Mouse (Mus musculus): Measurements from ENCODE around the gene Cramp1l. TPM values are rescaled to one million over a fixed set of nuclear protein-coding genes. Genes with fewer than 3 reads are reported as not detected.

Cramp1l gene
- polyA plus RNA-seq (2016; fragmentation: Nextera tagmentation; extraction: Ambion mirVana) = 6.8 and 8.5 TPM in 2 replicates

- no peaks in the 10 kb centered on the region for H3K9me3 ChIP-seq (replicated peaks)
- peak; percentile 99 for DNase-seq (ENCODE audit: low spot score)
- H3K27ac ChIP-seq (replicated peaks) = peak within 1 kb of the TSS; percentile 98
- H3K27me3 ChIP-seq (ENCODE audit: low read depth, poor library complexity, severe bottlenecking) = no peaks in the 10 kb centered on the region
- WGBS = under 1% methylated on average over 62 of the region's 62 CpGs
- peak within 1 kb of the TSS; percentile 99 for H3K4me3 ChIP-seq
- H3K4me1 ChIP-seq = peaks cover 27% of the 10 kb centered on the region
- H3K36me3 ChIP-seq = peaks cover 43% of the 10 kb centered on the region
Measured at GRCm38 (mm10) chr17:25015655-25016291, at the start of gene Cramp1l, which contains the start of gene Ift140. Cramp1l (minus strand) TSS chr17:25015788. Ift140 (plus strand) TSS chr17:25016085.

- Histone ChIP-seq H3K4me1 (no peaks in the 10 kb centered on the region), H3K9me3 (replicated peaks) (no peaks in the 10 kb centered on the region), H3K36me3 (peaks cover 60% of the 10 kb centered on the region), H3K27ac (replicated peaks) (no peak overlapping the region), H3K4me3 (no peak overlapping the region), H3K27me3 (ENCODE audit: low read depth, poor library complexity, severe bottlenecking) (no peaks in the 10 kb centered on the region)
- DNase-seq (ENCODE audit: low spot score) = no peak
- 89% methylated on average over 3 of the region's 3 CpGs for WGBS
Measured at GRCm38 (mm10) chr17:25065189-25065588, 49.6 kb upstream of the Cramp1l start.

GRCm38 (mm10) chr17:25064351-25064750, 48.8 kb upstream of the Cramp1l start:
- Histone ChIP-seq H3K27me3 (ENCODE audit: low read depth, poor library complexity, severe bottlenecking) (no peaks in the 10 kb centered on the region), H3K4me3 (no peak overlapping the region), H3K27ac (replicated peaks) (no peak overlapping the region), H3K9me3 (replicated peaks) (no peaks in the 10 kb centered on the region), H3K4me1 (no peaks in the 10 kb centered on the region), H3K36me3 (peaks cover 62% of the 10 kb centered on the region)
- DNase-seq (ENCODE audit: low spot score) = no peak
- 79% methylated on average over 9 of the region's 9 CpGs for WGBS

GRCm38 (mm10) chr17:25063872-25064271, 48.3 kb upstream of the Cramp1l start:
- WGBS = 94% methylated on average over 12 of the region's 12 CpGs
- H3K27ac ChIP-seq (replicated peaks) = no peak overlapping the region
- no peaks in the 10 kb centered on the region for H3K9me3 ChIP-seq (replicated peaks)
- no peaks in the 10 kb centered on the region for H3K4me1 ChIP-seq
- DNase-seq (ENCODE audit: low spot score) = no peak
- H3K27me3 ChIP-seq (ENCODE audit: low read depth, poor library complexity, severe bottlenecking) = no peaks in the 10 kb centered on the region
- H3K4me3 ChIP-seq = no peak overlapping the region
- H3K36me3 ChIP-seq = peaks cover 63% of the 10 kb centered on the region

- no peak overlapping the region for H3K27ac ChIP-seq (replicated peaks)
- H3K4me1 ChIP-seq = no peaks in the 10 kb centered on the region
- H3K9me3 ChIP-seq (replicated peaks) = no peaks in the 10 kb centered on the region
- peaks cover 69% of the 10 kb centered on the region for H3K36me3 ChIP-seq
- H3K27me3 ChIP-seq (ENCODE audit: low read depth, poor library complexity, severe bottlenecking) = no peaks in the 10 kb centered on the region
- DNase-seq (ENCODE audit: low spot score) = no peak
- no peak overlapping the region for H3K4me3 ChIP-seq
- 91% methylated on average over 4 of the region's 4 CpGs for WGBS
Measured at GRCm38 (mm10) chr17:25063261-25063660, 47.7 kb upstream of the Cramp1l start.

- no peak for DNase-seq (ENCODE audit: low spot score)
- Histone ChIP-seq H3K36me3 (peaks cover 80% of the 10 kb centered on the region), H3K4me1 (no peaks in the 10 kb centered on the region), H3K4me3 (no peak overlapping the region), H3K9me3 (replicated peaks) (no peaks in the 10 kb centered on the region), H3K27me3 (ENCODE audit: low read depth, poor library complexity, severe bottlenecking) (no peaks in the 10 kb centered on the region), H3K27ac (replicated peaks) (no peak overlapping the region)
- WGBS = 85% methylated on average over 6 of the region's 6 CpGs
Measured at GRCm38 (mm10) chr17:25057041-25057440, 41.5 kb upstream of the Cramp1l start.

- H3K4me1 ChIP-seq = no peaks in the 10 kb centered on the region
- peaks cover 76% of the 10 kb centered on the region for H3K36me3 ChIP-seq
- H3K9me3 ChIP-seq (replicated peaks) = no peaks in the 10 kb centered on the region
- no peak overlapping the region for H3K27ac ChIP-seq (replicated peaks)
- no peak overlapping the region for H3K4me3 ChIP-seq
- WGBS = 86% methylated on average over 9 of the region's 9 CpGs
- no peaks in the 10 kb centered on the region for H3K27me3 ChIP-seq (ENCODE audit: low read depth, poor library complexity, severe bottlenecking)
- DNase-seq (ENCODE audit: low spot score) = no peak
Measured at GRCm38 (mm10) chr17:25053274-25053673, 37.7 kb upstream of the Cramp1l start.

GRCm38 (mm10) chr17:25047143-25047542, 31.6 kb upstream of the Cramp1l start:
- H3K27me3 ChIP-seq (ENCODE audit: low read depth, poor library complexity, severe bottlenecking) = no peaks in the 10 kb centered on the region
- no peak for DNase-seq (ENCODE audit: low spot score)
- H3K36me3 ChIP-seq = peaks cover 65% of the 10 kb centered on the region
- H3K4me3 ChIP-seq = no peak overlapping the region
- H3K9me3 ChIP-seq (replicated peaks) = no peaks in the 10 kb centered on the region
- no peak overlapping the region for H3K27ac ChIP-seq (replicated peaks)
- no peaks in the 10 kb centered on the region for H3K4me1 ChIP-seq
- 96% methylated on average over 6 of the region's 6 CpGs for whole genome bisulfite sequencing

GRCm38 (mm10) chr17:25045281-25045680, 29.7 kb upstream of the Cramp1l start:
- no peak for DNase-seq (ENCODE audit: low spot score)
- Histone ChIP-seq H3K9me3 (replicated peaks) (no peaks in the 10 kb centered on the region), H3K27me3 (ENCODE audit: low read depth, poor library complexity, severe bottlenecking) (no peaks in the 10 kb centered on the region), H3K4me1 (no peaks in the 10 kb centered on the region), H3K4me3 (no peak overlapping the region), H3K36me3 (peaks cover 62% of the 10 kb centered on the region), H3K27ac (replicated peaks) (no peak overlapping the region)
- 92% methylated on average over 4 of the region's 4 CpGs for WGBS

GRCm38 (mm10) chr17:25044879-25045278, 29.3 kb upstream of the Cramp1l start:
- H3K27ac ChIP-seq (replicated peaks) = no peak overlapping the region
- H3K27me3 ChIP-seq (ENCODE audit: low read depth, poor library complexity, severe bottlenecking) = no peaks in the 10 kb centered on the region
- no peak overlapping the region for H3K4me3 ChIP-seq
- DNase-seq (ENCODE audit: low spot score) = no peak
- H3K4me1 ChIP-seq = no peaks in the 10 kb centered on the region
- no peaks in the 10 kb centered on the region for H3K9me3 ChIP-seq (replicated peaks)
- WGBS = 84% methylated on average over 7 of the region's 7 CpGs
- peaks cover 61% of the 10 kb centered on the region for H3K36me3 ChIP-seq

- H3K36me3 ChIP-seq = peaks cover 86% of the 10 kb centered on the region
- H3K9me3 ChIP-seq (replicated peaks) = no peaks in the 10 kb centered on the region
- H3K27ac ChIP-seq (replicated peaks) = no peak overlapping the region
- H3K27me3 ChIP-seq (ENCODE audit: low read depth, poor library complexity, severe bottlenecking) = no peaks in the 10 kb centered on the region
- DNase-seq (ENCODE audit: low spot score) = no peak
- WGBS = 64% methylated on average over 4 of the region's 4 CpGs
- no peak overlapping the region for H3K4me3 ChIP-seq
- H3K4me1 ChIP-seq = no peaks in the 10 kb centered on the region
Measured at GRCm38 (mm10) chr17:25036183-25036582, 20.6 kb upstream of the Cramp1l start.

- Histone ChIP-seq H3K27ac (replicated peaks) (peak overlapping the region; percentile 98), H3K4me3 (peak overlapping the region; percentile 99), H3K9me3 (replicated peaks) (no peaks in the 10 kb centered on the region), H3K4me1 (peaks cover 27% of the 10 kb centered on the region), H3K36me3 (peaks cover 40% of the 10 kb centered on the region), H3K27me3 (ENCODE audit: low read depth, poor library complexity, severe bottlenecking) (no peaks in the 10 kb centered on the region)
- DNase-seq (ENCODE audit: low spot score) = peak; percentile 80
- WGBS = under 1% methylated on average over 55 of the region's 55 CpGs
Measured at GRCm38 (mm10) chr17:25016292-25017132, 924 bp upstream of the Cramp1l start.

All from midbrain, embryonic 10.5 days (tissue).